Mouse (Mus musculus) embryonic facial prominence, embryonic 10.5 days (tissue): ENCODE results near the gene Slain2. TPM values are rescaled to one million over a fixed set of nuclear protein-coding genes. Genes with fewer than 3 reads are reported as not detected.
"Not testable (repeated sequence)": the region's sequence is repeated elsewhere in the genome, so short reads cannot be mapped to it uniquely, and the experiment has no call there.

Experiments used
- DNase-seq: peaks from one replicate; pipeline ENCODE4 v3.0.0-alpha.2; 2017; ENCODE audit warnings: low spot score
- H3K27ac ChIP-seq: fragments of 300-500 bp; sonication (generic); replicated peaks from 2 replicates; pipeline ENCODE4 v1.5.1; 2016; ENCODE audit warnings: mild to moderate bottlenecking
- H3K27me3 ChIP-seq: fragments of 300-500 bp; sonication (generic); replicated peaks from 2 replicates; pipeline ENCODE4 v1.6.1; 2016; ENCODE audit warnings: low read depth, mild to moderate bottlenecking; ENCODE audit not compliant: poor library complexity, severe bottlenecking
- H3K36me3 ChIP-seq: fragments of 300-500 bp; sonication (generic); replicated peaks from 2 replicates; pipeline ENCODE4 v1.6.1; 2016; ENCODE audit warnings: mild to moderate bottlenecking, moderate library complexity
- H3K4me1 ChIP-seq: fragments of 300-500 bp; sonication (generic); 2 replicates; pipeline ENCODE4 v1.6.1; 2016
- H3K4me3 ChIP-seq: fragments of 300-500 bp; sonication (generic); 2 replicates; pipeline ENCODE4 v1.5.1; 2016; ENCODE audit warnings: mild to moderate bottlenecking, moderate library complexity
- H3K9me3 ChIP-seq: fragments of 300-500 bp; sonication (generic); 2 replicates; pipeline ENCODE4 v1.6.1; 2016; ENCODE audit warnings: mild to moderate bottlenecking
- WGBS: fragments of 180-500 bp; shearing (Covaris S2); methylation state at CpG from one replicate; pipeline ENCODE4 v1.1.7; 2016; 5-methylcytosine and 5-hydroxymethylcytosine counted together
- polyA plus RNA-seq: library from polyadenylated mRNA; unstranded; fragments of >200 nt; fragmentation: Nextera tagmentation; extraction: Ambion mirVana; gene quantifications from 2 replicates; pipeline ENCODE4 v1.2.1, GENCODE M21; 2016

Slain2 gene
- polyA plus RNA-seq, 1 experiment from 2014 or later, result 16.3 TPM

DNA sequence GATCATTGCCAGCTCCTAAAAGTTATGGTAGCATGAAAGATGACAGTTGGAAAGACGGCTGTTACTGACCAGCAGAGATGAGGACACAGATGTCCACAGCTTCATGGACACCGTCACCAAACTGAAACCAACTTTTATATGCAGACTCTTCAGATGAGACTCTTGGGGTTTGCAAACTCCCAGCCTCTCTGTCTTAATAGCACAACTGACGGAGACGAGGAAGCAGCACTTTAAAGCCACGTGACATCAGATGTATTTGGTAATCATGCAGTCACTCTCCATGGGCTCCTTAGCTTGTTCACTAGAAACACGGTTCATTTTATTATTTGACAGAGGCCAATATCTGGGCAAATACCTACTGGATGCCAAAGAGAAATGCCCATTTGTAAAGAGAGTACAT lies 61.9 kb downstream of the Slain2 start:
- DNase-seq, result no peak
- Histone ChIP-seq H3K36me3 (peaks cover 77% of the 10 kb centered on the region), H3K27me3 (no peaks in the 10 kb centered on the region), H3K27ac (no peak overlapping the region), H3K4me1 (no peaks in the 10 kb centered on the region), H3K4me3 (no peak overlapping the region), H3K9me3 (no peaks in the 10 kb centered on the region)
- 93% methylated on average over 6 of the region's 6 CpGs for whole genome bisulfite sequencing

DNA sequence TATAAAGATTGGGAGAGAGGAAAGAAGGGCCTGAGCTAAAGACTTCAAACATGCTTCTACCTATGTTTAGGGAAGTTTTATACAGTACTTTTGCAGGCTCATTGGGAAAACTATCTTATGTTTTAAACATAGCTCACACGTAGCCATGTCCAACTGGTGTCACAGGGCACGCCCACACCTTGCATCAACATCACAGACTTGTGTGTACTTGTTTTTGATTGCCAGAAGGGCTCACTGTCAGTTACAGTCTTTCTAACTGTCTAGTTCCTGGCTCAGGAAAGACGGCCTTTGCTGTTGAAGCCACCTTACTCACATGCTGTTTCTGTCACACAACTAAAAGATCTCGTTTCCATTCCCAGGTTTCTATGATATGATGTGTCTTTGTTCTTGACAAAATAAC lies 62.4 kb downstream of the Slain2 start:
- DNase-seq, result no peak

DNA sequence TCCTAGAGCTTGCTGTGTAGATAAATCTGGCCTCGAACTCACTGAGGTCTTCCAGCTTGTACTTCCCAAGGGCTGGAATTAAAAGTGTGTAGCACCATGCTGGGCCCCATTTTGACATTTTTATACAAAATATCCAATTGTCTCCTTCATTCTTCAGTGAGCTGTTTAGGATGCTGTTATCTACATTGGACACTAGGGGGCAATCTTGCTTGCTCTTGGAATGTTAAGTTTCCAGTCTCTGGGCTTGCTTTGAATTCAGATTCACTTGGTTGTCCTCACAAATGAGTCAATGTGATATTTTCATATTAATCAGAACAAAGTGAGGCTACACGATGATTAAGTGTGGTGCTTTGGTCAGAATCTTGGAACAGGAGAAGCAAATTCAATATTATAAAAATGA lies 70.0 kb downstream of the Slain2 start:
- DNase-seq, result no peak
- H3K9me3 ChIP-seq, result no peaks in the 10 kb centered on the region
- 8% methylated on average over 2 of the region's 2 CpGs for WGBS

More for the DNA sequence above, 62.4 kb downstream of the Slain2 start:
- Histone ChIP-seq H3K27ac (no peak overlapping the region), H3K4me3 (no peak overlapping the region), H3K27me3 (no peaks in the 10 kb centered on the region), H3K36me3 (peaks cover 73% of the 10 kb centered on the region), H3K4me1 (no peaks in the 10 kb centered on the region), H3K9me3 (no peaks in the 10 kb centered on the region)
- 87% methylated on average over 4 of the region's 4 CpGs for WGBS

DNA sequence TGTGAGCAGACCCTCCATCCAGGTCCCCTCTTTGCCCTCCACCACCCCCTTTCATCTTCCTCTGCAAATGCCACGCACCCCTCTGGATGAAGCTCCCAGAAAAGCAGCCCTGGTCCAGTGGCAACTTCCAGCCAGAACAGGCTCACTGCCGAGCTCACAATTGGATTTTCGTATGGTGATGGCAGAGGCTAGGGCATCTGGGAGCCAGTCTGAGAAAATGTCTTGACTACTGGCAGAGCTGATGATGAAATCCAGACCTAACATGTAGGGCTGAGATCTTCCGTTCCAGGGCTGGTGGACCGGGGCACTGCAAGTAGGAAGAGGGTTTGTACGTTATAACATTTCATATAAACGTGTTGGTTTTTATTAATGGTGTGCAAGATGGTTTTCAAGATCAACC lies 73.7 kb downstream of the Slain2 start:
- Histone ChIP-seq H3K4me1 (peaks cover 15% of the 10 kb centered on the region; the same call in 1 of the 2 replicates), H3K27ac (no peak overlapping the region), H3K9me3 (no peaks in the 10 kb centered on the region), H3K36me3 (no peaks in the 10 kb centered on the region), H3K4me3 (no peak overlapping the region), H3K27me3 (no peaks in the 10 kb centered on the region)
- no peak for DNase-seq
- 87% methylated on average over 7 of the region's 7 CpGs for WGBS

More for the DNA sequence above, 70.0 kb downstream of the Slain2 start:
- Histone ChIP-seq H3K27ac (no peak overlapping the region), H3K27me3 (no peaks in the 10 kb centered on the region), H3K4me1 (peaks cover 13% of the 10 kb centered on the region), H3K4me3 (no peak overlapping the region), H3K36me3 (peaks cover 17% of the 10 kb centered on the region)

DNA sequence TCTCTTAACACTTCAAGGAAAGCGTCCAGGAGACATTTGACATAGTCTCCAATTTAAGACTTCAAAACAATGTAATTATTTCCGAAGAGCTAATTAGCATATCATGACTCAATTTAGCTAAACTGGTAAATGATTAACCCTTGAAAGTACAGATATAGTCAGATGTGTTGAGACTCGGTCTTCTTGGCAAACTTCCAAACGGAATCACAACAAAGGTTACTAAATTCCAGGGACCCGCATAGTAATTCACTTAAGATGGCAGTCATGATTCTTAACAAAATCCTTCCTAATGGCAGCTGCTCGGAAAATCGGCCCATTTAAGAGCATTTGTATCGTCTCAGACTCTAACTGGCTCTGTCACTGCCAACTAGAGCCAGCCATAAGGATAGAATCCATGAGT lies 75.7 kb downstream of the Slain2 start:
- H3K4me3 ChIP-seq, result no peak overlapping the region
- no peaks in the 10 kb centered on the region for H3K36me3 ChIP-seq
- WGBS, result 79% methylated on average over 8 of the region's 8 CpGs
- no peaks in the 10 kb centered on the region for H3K9me3 ChIP-seq
- peaks cover 15% of the 10 kb centered on the region for H3K4me1 ChIP-seq
- 0 out of 2 replicates have a peak, but pooled peaks cover 5% of the 10 kb centered on the region for H3K27me3 ChIP-seq
- H3K27ac ChIP-seq, result no peak overlapping the region
- DNase-seq, result no peak

DNA sequence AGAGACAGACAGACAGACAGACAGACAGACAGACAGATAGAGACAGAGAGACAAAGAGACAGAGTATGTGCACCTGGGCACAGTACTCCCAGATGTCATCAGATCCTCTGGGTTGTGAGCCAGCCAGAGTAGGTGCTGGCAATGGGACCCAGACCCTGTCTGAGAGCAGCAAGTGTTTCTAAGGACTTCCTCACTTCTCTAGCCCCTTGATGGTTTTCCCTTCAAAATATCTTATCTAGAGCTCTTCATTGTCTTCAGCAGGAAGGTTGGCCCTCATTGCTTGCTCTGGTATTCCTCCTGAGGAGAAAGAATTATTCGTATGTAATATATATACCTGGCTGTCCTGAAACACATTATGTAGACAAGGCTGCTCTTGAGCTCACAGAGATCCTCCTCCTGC lies 78.4 kb downstream of the Slain2 start:
- Histone ChIP-seq H3K36me3 (no peaks in the 10 kb centered on the region), H3K9me3 (no peaks in the 10 kb centered on the region), H3K4me3 (no peak overlapping the region), H3K4me1 (peaks cover 24% of the 10 kb centered on the region), H3K27me3 (0 out of 2 replicates have a peak, but pooled peaks cover 5% of the 10 kb centered on the region), H3K27ac (no peak overlapping the region)
- no peak for DNase-seq
- WGBS, result 83% methylated on average over 1 of the region's 1 CpGs

DNA sequence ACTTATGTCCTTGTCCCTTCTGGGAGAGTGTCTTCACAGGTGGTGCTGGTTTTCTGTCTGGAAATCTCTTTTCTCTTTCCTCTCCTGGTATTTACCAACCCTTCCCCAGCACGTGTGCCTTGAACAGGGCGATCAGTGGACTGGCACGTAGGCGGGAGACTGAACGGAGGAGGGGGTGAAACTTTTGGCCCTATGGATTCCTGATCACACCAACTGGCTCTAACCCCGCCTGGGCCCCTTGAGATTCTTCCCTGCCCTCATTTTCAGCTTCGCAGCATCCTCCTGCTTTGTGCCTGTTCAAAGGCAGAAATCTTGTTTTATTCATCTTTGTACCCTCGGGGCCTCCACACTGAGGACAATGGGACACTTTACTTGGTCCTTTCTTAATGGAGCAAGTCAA lies 80.3 kb downstream of the Slain2 start:
- no peak for DNase-seq
- Histone ChIP-seq H3K4me3 (no peak overlapping the region), H3K27me3 (0 out of 2 replicates have a peak, but pooled peaks cover 5% of the 10 kb centered on the region), H3K4me1 (peaks cover 24% of the 10 kb centered on the region), H3K36me3 (no peaks in the 10 kb centered on the region), H3K27ac (no peak overlapping the region), H3K9me3 (no peaks in the 10 kb centered on the region)
- WGBS, result 44% methylated on average over 8 of the region's 8 CpGs

DNA sequence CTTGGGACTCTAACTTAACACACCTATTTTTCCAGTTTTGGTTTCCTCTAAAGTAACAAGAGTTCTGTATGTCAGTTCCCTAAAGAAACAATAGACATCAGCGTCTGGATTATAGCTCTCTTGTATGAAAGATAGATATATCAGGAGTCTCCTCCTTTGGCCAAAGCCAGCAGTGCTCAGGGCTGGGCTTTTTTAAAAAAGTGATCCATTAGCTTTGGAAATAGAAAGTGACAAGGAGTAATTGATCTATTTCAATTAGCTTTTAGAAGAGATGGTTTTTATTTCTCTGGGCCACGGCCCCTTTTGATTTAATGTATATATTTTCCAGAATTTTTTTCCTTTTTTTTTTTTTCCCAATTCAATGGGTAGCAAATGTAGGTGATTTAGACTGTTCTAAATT lies 80.8 kb downstream of the Slain2 start:
- DNase-seq, result no peak
- H3K4me1 ChIP-seq, result peaks cover 24% of the 10 kb centered on the region
- no peak overlapping the region for H3K27ac ChIP-seq
- H3K36me3 ChIP-seq, result no peaks in the 10 kb centered on the region
- 0 out of 2 replicates have a peak, but pooled peaks cover 5% of the 10 kb centered on the region for H3K27me3 ChIP-seq
- 80% methylated on average over 2 of the region's 2 CpGs for WGBS
- H3K4me3 ChIP-seq, result no peak overlapping the region
- H3K9me3 ChIP-seq, result no peaks in the 10 kb centered on the region

DNA sequence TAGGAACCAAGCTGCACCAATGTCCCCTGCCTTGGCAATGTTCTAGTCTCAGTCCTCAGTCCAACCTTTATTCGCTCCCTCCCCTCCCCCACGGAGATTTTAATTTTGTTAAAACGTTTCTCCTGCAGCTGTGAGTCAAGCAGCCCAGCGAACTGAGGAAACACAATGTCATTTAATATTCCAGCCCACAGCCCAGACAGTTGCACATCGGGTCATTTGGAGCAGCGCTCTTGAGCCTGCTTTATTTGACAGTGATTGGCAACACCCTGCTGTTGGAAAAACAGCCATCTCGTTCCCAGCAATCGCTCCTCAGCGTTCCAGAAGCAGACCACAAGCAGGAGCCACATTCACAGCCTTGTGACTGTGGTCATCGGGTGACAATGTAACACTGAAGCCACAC lies 81.3 kb downstream of the Slain2 start:
- Histone ChIP-seq H3K27ac (no peak overlapping the region), H3K9me3 (no peaks in the 10 kb centered on the region), H3K4me3 (no peak overlapping the region), H3K36me3 (no peaks in the 10 kb centered on the region), H3K27me3 (0 out of 2 replicates have a peak, but pooled peaks cover 5% of the 10 kb centered on the region), H3K4me1 (peaks cover 19% of the 10 kb centered on the region)
- no peak for DNase-seq
- 37% methylated on average over 10 of the region's 10 CpGs for WGBS

DNA sequence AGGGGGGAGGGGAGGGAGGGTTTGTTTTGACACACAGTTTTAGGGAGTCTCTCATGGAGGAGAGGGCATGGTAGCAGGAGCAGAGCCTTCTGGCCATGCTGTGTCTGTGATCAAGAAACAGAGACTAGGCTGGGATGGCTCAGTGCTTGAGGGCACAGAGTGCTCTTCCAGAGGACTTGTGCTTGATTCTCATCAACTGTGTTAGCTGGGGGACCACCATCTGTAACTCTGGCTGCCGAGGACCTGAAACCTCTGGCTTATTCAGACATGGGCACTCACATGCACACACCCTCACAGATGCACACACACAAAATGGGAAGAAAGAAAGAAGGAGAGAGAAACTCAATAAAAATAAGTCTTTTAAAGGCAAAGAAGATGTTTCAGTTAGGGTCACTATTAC lies 84.4 kb downstream of the Slain2 start:
- DNase-seq, H3K36me3 ChIP-seq, H3K9me3 ChIP-seq, H3K27me3 ChIP-seq, H3K4me3 ChIP-seq, H3K27ac ChIP-seq: not testable (repeated sequence)
- 71% methylated on average over 1 of the region's 1 CpGs for WGBS
- peaks cover 14% of the 10 kb centered on the region for H3K4me1 ChIP-seq

DNA sequence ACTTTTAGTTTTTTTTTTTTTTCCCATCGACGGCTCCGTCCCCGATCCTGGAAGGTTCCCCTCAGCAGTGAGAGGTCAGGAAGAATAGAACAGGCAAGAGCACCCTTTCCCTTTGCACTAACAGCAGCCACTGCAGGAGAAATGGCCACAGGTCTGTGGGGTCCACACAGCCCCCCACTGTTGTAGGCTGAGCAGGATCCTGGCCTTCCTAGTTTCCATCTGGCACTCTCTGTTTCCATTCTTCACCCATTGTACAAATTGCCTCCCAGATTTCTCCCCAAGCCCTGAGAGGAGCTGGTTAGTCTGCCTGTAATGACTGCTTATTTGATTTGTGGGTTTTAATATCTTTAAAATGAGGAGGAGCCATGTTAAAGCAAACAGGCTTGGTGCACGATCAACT lies 89.9 kb downstream of the Slain2 start:
- no peak for DNase-seq
- WGBS, result 88% methylated on average over 5 of the region's 5 CpGs
- Histone ChIP-seq H3K36me3 (no peaks in the 10 kb centered on the region), H3K27me3 (peaks cover 47% of the 10 kb centered on the region), H3K4me1 (peaks cover 8% of the 10 kb centered on the region), H3K27ac (no peak overlapping the region), H3K4me3 (no peak overlapping the region), H3K9me3 (no peaks in the 10 kb centered on the region)

DNA sequence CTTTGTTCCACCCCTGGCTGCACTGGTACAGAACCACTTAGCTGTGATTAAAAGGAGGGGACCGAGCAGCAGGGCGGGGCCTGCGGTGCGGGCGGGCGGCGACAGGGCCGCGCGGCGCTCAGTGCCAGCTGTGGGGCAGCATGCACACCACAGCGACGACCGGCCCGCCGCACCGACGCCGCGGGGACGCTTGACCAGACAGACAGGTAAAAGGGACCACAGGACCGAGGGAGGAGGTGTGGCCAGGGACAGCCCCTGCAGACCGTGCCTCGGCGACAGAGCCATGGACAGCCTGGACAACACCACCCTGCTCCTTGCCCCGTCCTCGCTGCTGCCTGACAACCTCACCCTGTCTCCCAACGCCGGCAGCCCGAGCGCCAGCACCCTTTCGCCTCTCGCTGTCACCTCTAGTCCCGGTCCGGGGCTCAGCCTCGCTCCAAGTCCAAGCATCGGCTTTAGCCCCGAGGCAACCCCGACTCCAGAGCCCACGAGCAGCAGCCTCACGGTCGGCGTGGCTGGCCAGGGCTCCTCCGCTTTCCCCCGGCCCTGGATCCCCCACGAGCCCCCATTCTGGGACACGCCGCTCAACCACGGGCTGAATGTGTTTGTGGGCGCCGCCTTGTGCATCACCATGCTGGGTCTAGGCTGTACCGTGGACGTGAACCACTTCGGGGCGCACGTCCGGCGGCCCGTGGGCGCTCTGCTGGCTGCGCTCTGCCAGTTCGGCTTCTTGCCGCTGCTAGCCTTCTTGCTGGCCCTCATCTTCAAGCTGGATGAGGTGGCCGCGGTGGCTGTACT lies 92.9 kb downstream of the Slain2 start, which contains the start of gene Slc10a4:
Gene Slc10a4 (plus strand): TSS at position 100 of the 798 bp plus-strand sequence.
- DNase-seq, result peak; percentile 61
- Histone ChIP-seq H3K4me3 (peak within 1 kb of the TSS; percentile 57), H3K4me1 (peaks cover 8% of the 10 kb centered on the region), H3K36me3 (no peaks in the 10 kb centered on the region), H3K9me3 (no peaks in the 10 kb centered on the region), H3K27ac (no peak within 1 kb of the TSS; the same call in 1 of the 2 replicates), H3K27me3 (peaks cover 54% of the 10 kb centered on the region)
- 9% methylated on average over 65 of the region's 65 CpGs for WGBS

DNA sequence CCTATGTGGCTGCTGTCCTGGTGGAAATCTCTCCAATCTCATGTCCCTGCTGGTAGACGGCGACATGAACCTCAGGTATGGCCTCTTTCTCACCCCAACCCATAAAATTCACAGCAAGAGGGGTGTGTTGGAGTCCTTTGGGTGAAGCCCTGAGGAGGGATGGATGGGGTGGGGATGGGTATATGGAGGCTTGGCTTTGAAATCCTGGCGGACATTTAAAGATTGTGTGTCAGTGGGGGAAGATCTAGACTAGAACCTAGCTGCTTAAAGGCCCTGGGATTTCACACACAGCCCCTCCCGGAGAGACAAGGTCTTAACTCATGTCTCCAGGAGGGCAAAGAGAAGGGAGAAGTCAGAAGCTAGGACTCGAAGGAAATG lies 93.5 kb downstream of the Slain2 start:
- H3K4me1 ChIP-seq, result peaks cover 8% of the 10 kb centered on the region
- H3K9me3 ChIP-seq, result no peaks in the 10 kb centered on the region
- 43% methylated on average over 5 of the region's 5 CpGs for WGBS
- no peak for DNase-seq
- no peak overlapping the region for H3K27ac ChIP-seq
- peaks cover 60% of the 10 kb centered on the region for H3K27me3 ChIP-seq
- no peaks in the 10 kb centered on the region for H3K36me3 ChIP-seq
- H3K4me3 ChIP-seq, result peak overlapping the region; percentile 57
